Mouse (Mus musculus): Measurements from ENCODE around the gene Mcfd2. TPM values are rescaled to one million over a fixed set of nuclear protein-coding genes. Genes with fewer than 3 reads are reported as not detected.

Gene Mcfd2
- total and polyA plus RNA-seq, 2 experiments from 2014 or later, result 35.0 to 40.7 TPM

DNA sequence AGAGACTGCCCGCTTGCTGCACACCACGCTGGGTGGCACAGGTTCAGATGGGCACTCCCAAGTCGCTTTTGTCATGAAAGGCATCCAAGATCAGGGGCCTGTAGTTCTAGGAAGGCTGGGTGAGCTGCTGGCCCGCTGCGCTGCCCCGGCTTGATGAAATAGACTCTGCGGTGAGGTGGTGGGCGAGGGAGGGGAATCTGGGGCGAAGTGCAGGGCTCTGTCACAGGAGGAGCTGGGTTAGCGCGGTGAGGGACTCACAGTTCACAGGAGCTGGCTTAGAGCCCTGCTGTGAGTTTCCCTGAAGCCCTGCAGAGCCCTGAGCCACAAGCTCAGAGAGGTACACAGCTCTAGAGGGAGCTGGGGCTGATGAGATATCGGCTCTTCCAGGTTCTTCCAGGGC, 22.4 kb upstream of the Mcfd2 start:
- DNase-seq, result no peak
- Histone ChIP-seq H3K27ac (ENCODE audit: low read depth, low read length) (no peak overlapping the region), H3K36me3 (ENCODE audit: insufficient read depth) (no peaks in the 10 kb centered on the region), H3K4me1 (ENCODE audit: insufficient read depth) (0 out of 2 replicates have a peak, but pooled peaks cover 6% of the 10 kb centered on the region), H3K9me3 (ENCODE audit: low read length) (no peaks in the 10 kb centered on the region), H3K4me3 (ENCODE audit: low read depth, low read length) (no peak overlapping the region), H3K9ac (no peak overlapping the region), H3K27me3 (ENCODE audit: insufficient read depth, low read length) (peaks cover 10% of the 10 kb centered on the region; the same call in 1 of the 2 replicates), H3K4me2 (ENCODE audit: low read depth) (no peak overlapping the region)
- ATAC-seq, result no peak
- WGBS, result 30% methylated on average over 12 of the region's 12 CpGs
- no peak for TF ChIP-seq CTCF (IDR thresholded peaks at IDR 0.05; ENCODE audit: low read depth)

- DNase-seq, result no peak
- Histone ChIP-seq H3K9ac (no peak overlapping the region), H3K27ac (ENCODE audit: low read depth, low read length) (no peak overlapping the region), H3K4me2 (ENCODE audit: low read depth) (no peak overlapping the region), H3K36me3 (ENCODE audit: insufficient read depth) (no peaks in the 10 kb centered on the region), H3K4me3 (ENCODE audit: low read depth, low read length) (no peak overlapping the region), H3K9me3 (ENCODE audit: low read length) (no peaks in the 10 kb centered on the region), H3K4me1 (ENCODE audit: insufficient read depth) (0 out of 2 replicates have a peak, but pooled peaks cover 6% of the 10 kb centered on the region), H3K27me3 (ENCODE audit: insufficient read depth, low read length) (peaks cover 10% of the 10 kb centered on the region; the same call in 1 of the 2 replicates)
- ATAC-seq, result no peak
- WGBS, result 49% methylated on average over 8 of the region's 8 CpGs
- no peak for TF ChIP-seq CTCF (IDR thresholded peaks at IDR 0.05; ENCODE audit: low read depth)
Observed at GRCm38 (mm10) chr17:87287197-87287777, 21.6 kb upstream of the Mcfd2 start.

- H3K4me3 ChIP-seq (ENCODE audit: low read depth, low read length), result no peak overlapping the region
- H3K4me1 ChIP-seq (ENCODE audit: insufficient read depth), result 0 out of 2 replicates have a peak, but pooled peaks cover 6% of the 10 kb centered on the region
- ATAC-seq, result no peak
- H3K4me2 ChIP-seq (ENCODE audit: low read depth), result no peak overlapping the region
- WGBS, result 65% methylated on average over 8 of the region's 8 CpGs
- H3K27ac ChIP-seq (ENCODE audit: low read depth, low read length), result no peak overlapping the region
- TF ChIP-seq CTCF (IDR thresholded peaks at IDR 0.05; ENCODE audit: low read depth), result no peak
- H3K27me3 ChIP-seq (ENCODE audit: insufficient read depth, low read length), result peaks cover 10% of the 10 kb centered on the region; the same call in 1 of the 2 replicates
- DNase-seq, result no peak
- H3K9ac ChIP-seq, result no peak overlapping the region
- no peaks in the 10 kb centered on the region for H3K36me3 ChIP-seq (ENCODE audit: insufficient read depth)
- H3K9me3 ChIP-seq (ENCODE audit: low read length), result no peaks in the 10 kb centered on the region
Observed at GRCm38 (mm10) chr17:87286481-87287143, 20.9 kb upstream of the Mcfd2 start.

DNA sequence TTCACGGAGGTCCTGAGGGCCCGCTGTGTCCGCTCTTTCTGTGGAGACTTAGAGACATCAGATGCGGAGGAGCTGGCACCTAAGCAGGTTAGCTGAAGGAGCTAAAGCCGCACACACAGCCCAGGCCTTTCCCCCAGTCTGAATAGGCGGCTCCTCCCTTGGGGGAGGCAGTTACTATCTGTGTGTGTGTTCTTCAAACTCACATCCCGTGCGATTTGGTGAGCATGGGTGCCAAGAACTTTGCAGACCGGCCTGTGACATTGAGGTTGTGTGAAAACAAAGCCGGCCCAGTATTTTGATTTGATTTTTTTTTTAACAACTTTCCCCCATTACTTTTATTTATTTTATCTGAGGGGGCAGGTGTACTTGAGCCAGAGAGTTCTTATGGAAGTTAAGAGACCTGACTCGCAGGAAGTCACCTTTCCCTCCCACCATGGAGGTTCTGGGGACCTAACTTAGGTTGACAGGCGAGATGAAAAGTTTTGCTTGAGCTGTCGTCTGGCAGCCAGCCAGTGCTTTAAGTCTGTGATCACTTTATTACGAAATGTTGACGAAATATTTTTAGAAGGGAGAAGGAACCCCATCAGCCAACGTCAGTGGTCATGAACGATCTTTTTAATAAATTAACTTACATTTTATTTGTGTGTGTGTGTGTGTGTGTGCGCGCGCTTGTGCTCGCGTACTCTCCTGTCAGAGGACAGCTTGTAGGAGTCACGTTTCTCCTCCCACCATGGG, 20.2 kb upstream of the Mcfd2 start:
- WGBS, result 77% methylated on average over 23 of the region's 23 CpGs
- DNase-seq (no peak), ATAC-seq (no peak)
- no peak for TF ChIP-seq CTCF (IDR thresholded peaks at IDR 0.05; ENCODE audit: low read depth)
- Histone ChIP-seq H3K36me3 (ENCODE audit: insufficient read depth) (no peaks in the 10 kb centered on the region), H3K9ac (no peak overlapping the region), H3K9me3 (ENCODE audit: low read length) (no peaks in the 10 kb centered on the region), H3K27me3 (ENCODE audit: insufficient read depth, low read length) (peaks cover 10% of the 10 kb centered on the region; the same call in 1 of the 2 replicates), H3K27ac (ENCODE audit: low read depth, low read length) (no peak overlapping the region), H3K4me2 (ENCODE audit: low read depth) (no peak overlapping the region), H3K4me3 (ENCODE audit: low read depth, low read length) (no peak overlapping the region), H3K4me1 (ENCODE audit: insufficient read depth) (0 out of 2 replicates have a peak, but pooled peaks cover 6% of the 10 kb centered on the region)

DNA sequence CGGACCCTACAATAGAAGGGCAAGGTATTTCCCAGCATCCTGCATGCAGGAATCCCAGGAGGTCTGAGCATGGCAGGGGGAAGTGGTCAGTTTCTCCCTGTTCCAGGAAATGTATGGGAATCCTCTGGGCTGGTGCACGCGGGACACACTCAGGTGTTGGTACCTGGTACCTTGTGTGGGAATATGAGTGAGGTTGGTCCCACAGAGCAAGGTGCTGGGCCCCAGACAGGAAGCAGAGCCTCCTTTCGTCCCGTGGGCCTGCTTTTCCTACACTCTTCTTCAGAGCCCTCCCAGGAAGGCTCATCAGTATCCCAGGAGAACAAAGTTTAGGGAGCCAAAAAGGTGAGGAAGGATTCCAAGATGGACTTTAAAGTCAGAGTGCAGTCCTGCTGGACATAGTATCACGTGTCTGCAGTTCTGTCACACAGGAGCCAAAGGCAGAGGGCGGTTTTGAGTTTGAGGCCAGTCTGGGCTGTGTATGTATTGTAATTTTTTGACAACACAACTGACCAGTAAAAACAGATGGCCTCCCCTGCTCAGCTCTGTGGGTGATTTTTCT, 18.8 kb upstream of the Mcfd2 start:
- H3K27me3 ChIP-seq (ENCODE audit: insufficient read depth, low read length), result peaks cover 10% of the 10 kb centered on the region; the same call in 1 of the 2 replicates
- no peaks in the 10 kb centered on the region for H3K36me3 ChIP-seq (ENCODE audit: insufficient read depth)
- no peak for TF ChIP-seq CTCF (IDR thresholded peaks at IDR 0.05; ENCODE audit: low read depth)
- no peak overlapping the region for H3K4me3 ChIP-seq (ENCODE audit: low read depth, low read length)
- ATAC-seq (no peak), DNase-seq (no peak)
- 66% methylated on average over 7 of the region's 7 CpGs for WGBS
- H3K4me2 ChIP-seq (ENCODE audit: low read depth), result 0 out of 2 replicates have a peak overlapping the region, but pooled peaks have one; percentile 93
- H3K4me1 ChIP-seq (ENCODE audit: insufficient read depth), result 0 out of 2 replicates have a peak, but pooled peaks cover 6% of the 10 kb centered on the region
- H3K9ac ChIP-seq, result no peak overlapping the region
- no peak overlapping the region for H3K27ac ChIP-seq (ENCODE audit: low read depth, low read length)
- no peaks in the 10 kb centered on the region for H3K9me3 ChIP-seq (ENCODE audit: low read length)

- H3K36me3 ChIP-seq (ENCODE audit: insufficient read depth), result no peaks in the 10 kb centered on the region
- H3K4me3 ChIP-seq (ENCODE audit: low read depth, low read length), result peak overlapping the region; percentile 67
- no peak overlapping the region for H3K9ac ChIP-seq
- H3K27ac ChIP-seq (ENCODE audit: low read depth, low read length), result no peak overlapping the region
- H3K4me1 ChIP-seq (ENCODE audit: insufficient read depth), result 0 out of 2 replicates have a peak, but pooled peaks cover 6% of the 10 kb centered on the region
- 8% methylated on average over 21 of the region's 21 CpGs for WGBS
- no peaks in the 10 kb centered on the region for H3K9me3 ChIP-seq (ENCODE audit: low read length)
- H3K27me3 ChIP-seq (ENCODE audit: insufficient read depth, low read length), result peaks cover 10% of the 10 kb centered on the region; the same call in 1 of the 2 replicates
- no peak for TF ChIP-seq CTCF (IDR thresholded peaks at IDR 0.05; ENCODE audit: low read depth)
- peak overlapping the region; percentile 93 for H3K4me2 ChIP-seq (ENCODE audit: low read depth)
- DNase-seq (no peak), ATAC-seq (no peak)
Observed at GRCm38 (mm10) chr17:87283755-87284481, 18.2 kb upstream of the Mcfd2 start.

Measured in forebrain, postnatal 0 days (tissue).